Mouse (Mus musculus): ENCODE results near the gene Usp53. TPM values are rescaled to one million over a fixed set of nuclear protein-coding genes. Genes with fewer than 3 reads are reported as not detected.

Usp53 gene
- 10 to 100 TPM; 19.7 to 24.0 TPM for total RNA-seq (2021)
- long read RNA-seq, experiment 1, full-length matches to known transcripts = 1 of 11 reads
- long read RNA-seq, experiment 1, partial matches to known transcripts = 0 of 11 reads
- long read RNA-seq, experiment 1, other reads (novel, unspliced or antisense) = 10 of 11 reads
- long read RNA-seq, experiment 2, full-length matches to known transcripts = 2 of 2 reads
- long read RNA-seq, experiment 2, partial matches to known transcripts = 0 of 2 reads
- long read RNA-seq, experiment 2, other reads (novel, unspliced or antisense) = 0 of 2 reads

- peak; percentile 98 for DNase-seq
Observed at GRCm38 (mm10) chr3:122984249-122985182, at the start of gene Usp53. Gene Usp53 (minus strand): TSS chr3:122984510.

GRCm38 (mm10) chr3:123033804-123034203 is 49.5 kb upstream of the Usp53 start:
- no peak for DNase-seq

- DNase-seq = no peak
Observed at GRCm38 (mm10) chr3:123025634-123026033, 41.3 kb upstream of the Usp53 start.

GRCm38 (mm10) chr3:123024496-123025234 is 40.4 kb upstream of the Usp53 start:
- no peak for DNase-seq

- DNase-seq = no peak
Observed at GRCm38 (mm10) chr3:123018792-123019191, 34.5 kb upstream of the Usp53 start.

- no peak for DNase-seq
Observed at GRCm38 (mm10) chr3:123013476-123013875, 29.2 kb upstream of the Usp53 start.

GRCm38 (mm10) chr3:123009417-123009816 is 25.1 kb upstream of the Usp53 start:
- DNase-seq = no peak

- DNase-seq = no peak
Observed at GRCm38 (mm10) chr3:123007386-123007785, 23.1 kb upstream of the Usp53 start.

GRCm38 (mm10) chr3:123001053-123001452 is 16.7 kb upstream of the Usp53 start:
- no peak for DNase-seq

GRCm38 (mm10) chr3:122998511-122998910 is 14.2 kb upstream of the Usp53 start:
- DNase-seq = no peak

GRCm38 (mm10) chr3:122996968-122997367 is 12.7 kb upstream of the Usp53 start:
- no peak for DNase-seq

- DNase-seq = no peak
Observed at GRCm38 (mm10) chr3:122986906-122987305, 2.6 kb upstream of the Usp53 start.

- DNase-seq = peak; percentile 76
Observed at GRCm38 (mm10) chr3:122986386-122986785, 2.1 kb upstream of the Usp53 start.

- DNase-seq = no peak
Observed at GRCm38 (mm10) chr3:122985183-122985944, 1.1 kb upstream of the Usp53 start.

GRCm38 (mm10) chr3:122983849-122984248 is 461 bp downstream of the Usp53 start:
- DNase-seq = no peak

- no peak for DNase-seq
Observed at GRCm38 (mm10) chr3:122975964-122976363, 8.3 kb downstream of the Usp53 start.

- DNase-seq = no peak
Observed at GRCm38 (mm10) chr3:122975363-122975762, 8.9 kb downstream of the Usp53 start.

GRCm38 (mm10) chr3:122974833-122975232 is 9.5 kb downstream of the Usp53 start:
- no peak for DNase-seq

GRCm38 (mm10) chr3:122972126-122972822 is 12.0 kb downstream of the Usp53 start:
- DNase-seq = no peak

- DNase-seq = no peak
Observed at GRCm38 (mm10) chr3:122968391-122968790, 15.9 kb downstream of the Usp53 start.

GRCm38 (mm10) chr3:122964301-122964700 is 20.0 kb downstream of the Usp53 start:
- DNase-seq = no peak
